Mouse (Mus musculus) layer of hippocampus, postnatal 10 days (tissue): Measurements from ENCODE around the gene Tmem86b. TPM values are rescaled to one million over a fixed set of nuclear protein-coding genes. Genes with fewer than 3 reads are reported as not detected.

Source experiments
- DNase-seq, 2 experiments: peaks; one replicate each; pipeline ENCODE4 v3.0.0; 2021; ENCODE audit warnings: low spot score in 2 of 2
- long read RNA-seq: library from polyadenylated mRNA; stranded (forward); transcript quantifications from one replicate; pipeline ENCODE4 v2.0.0, GENCODE M21; 2023
- total RNA-seq, 2 experiments: library from RNA; stranded (reverse); gene quantifications; 2 replicates each; pipeline ENCODE4 v1.2.3; 2021

Tmem86b gene
- total RNA-seq = 10 to 100 TPM; 13.9 to 18.5 TPM
- long read RNA-seq, partial matches to known transcripts = 0 of 2 reads
- long read RNA-seq, other reads (novel, unspliced or antisense) = 2 of 2 reads

GRCm38 (mm10) chr7:4631031-4631430 lies at the start of gene Tmem86b:
Tmem86b (minus strand) TSS chr7:4631422.
- DNase-seq = no peak

- no peak for DNase-seq
These were observed 44.0 kb upstream of the Tmem86b start for GRCm38 (mm10) chr7:4675200-4675599.

GRCm38 (mm10) chr7:4674114-4674731 lies 43.0 kb upstream of the Tmem86b start:
- no peak for DNase-seq

- DNase-seq = no peak
These were observed 40.7 kb upstream of the Tmem86b start for GRCm38 (mm10) chr7:4671956-4672355.

GRCm38 (mm10) chr7:4670655-4671255 lies 39.5 kb upstream of the Tmem86b start:
- no peak for DNase-seq

- no peak for DNase-seq
These were observed 37.9 kb upstream of the Tmem86b start for GRCm38 (mm10) chr7:4669156-4669555.

GRCm38 (mm10) chr7:4668506-4668905 lies 37.3 kb upstream of the Tmem86b start:
- DNase-seq = no peak

- DNase-seq = no peak
These were observed 35.6 kb upstream of the Tmem86b start for GRCm38 (mm10) chr7:4666871-4667270.

- DNase-seq = no peak
These were observed 32.5 kb upstream of the Tmem86b start for GRCm38 (mm10) chr7:4663742-4664141.

GRCm38 (mm10) chr7:4663179-4663578 lies 32.0 kb upstream of the Tmem86b start:
- DNase-seq = no peak

GRCm38 (mm10) chr7:4659911-4660443 lies 28.8 kb upstream of the Tmem86b start:
- DNase-seq = peak in 1 of 2 experiments; percentile 26

GRCm38 (mm10) chr7:4658912-4659551 lies 27.8 kb upstream of the Tmem86b start, which contains the start of gene Ppp6r1:
Ppp6r1 (minus strand) TSS chr7:4659019.
- DNase-seq = peak; percentile 95 to 97

- DNase-seq = peak in 1 of 2 experiments; percentile 37
These were observed 27.1 kb upstream of the Tmem86b start for GRCm38 (mm10) chr7:4658128-4658907.

- DNase-seq = peak; percentile 20 to 25
These were observed 26.4 kb upstream of the Tmem86b start for GRCm38 (mm10) chr7:4657521-4658127.

- no peak for DNase-seq
These were observed 25.6 kb upstream of the Tmem86b start for GRCm38 (mm10) chr7:4656818-4657217.

GRCm38 (mm10) chr7:4655916-4656315 lies 24.7 kb upstream of the Tmem86b start:
- DNase-seq = no peak

- DNase-seq = no peak
These were observed 24.2 kb upstream of the Tmem86b start for GRCm38 (mm10) chr7:4655393-4655792.

GRCm38 (mm10) chr7:4654221-4654620 lies 23.0 kb upstream of the Tmem86b start:
- no peak for DNase-seq

GRCm38 (mm10) chr7:4653780-4654179 lies 22.6 kb upstream of the Tmem86b start:
- DNase-seq = no peak

- DNase-seq = no peak
These were observed 22.1 kb upstream of the Tmem86b start for GRCm38 (mm10) chr7:4653351-4653750.

GRCm38 (mm10) chr7:4652726-4653125 lies 21.5 kb upstream of the Tmem86b start:
- no peak for DNase-seq
